Mouse (Mus musculus): ENCODE results near the gene Mxd4. TPM values are rescaled to one million over a fixed set of nuclear protein-coding genes. Genes with fewer than 3 reads are reported as not detected.

Gene Mxd4
- polyA plus RNA-seq, 1 experiment from 2014 or later: 34.2 TPM

GRCm38 (mm10) chr5:34229503-34229902 is 42.0 kb upstream of the Mxd4 start:
- Histone ChIP-seq H3K27me3 (ENCODE audit: control insufficient read depth, insufficient read depth, low read length) (no peaks in the 10 kb centered on the region), H3K9ac (ENCODE audit: low read length) (no peak overlapping the region), H3K9me3 (ENCODE audit: control insufficient read depth, low read length) (no peaks in the 10 kb centered on the region), H3K36me3 (ENCODE audit: control insufficient read depth, insufficient read depth, low read length) (no peaks in the 10 kb centered on the region), H3K4me3 (ENCODE audit: control insufficient read depth in 1 of 2, insufficient read depth in 1 of 2, low read depth in 1 of 2, low read length in 2 of 2) (no peak overlapping the region), H3K27ac (replicated peaks in 1 of 2; ENCODE audit: control insufficient read depth in 1 of 2, insufficient read depth in 1 of 2, low read depth in 2 of 2, low read length in 2 of 2) (no peak overlapping the region), H3K4me2 (ENCODE audit: low read length) (no peak overlapping the region), H3K4me1 (ENCODE audit: control insufficient read depth in 2 of 2, insufficient read depth in 2 of 2, low read length in 2 of 2) (peaks cover 8 to 10% of the 10 kb centered on the region in 2 experiments; a peak in 3 of 4 replicates)
- ATAC-seq (ENCODE audit: insufficient number of reproducible peaks, insufficient read depth, low FRiP score, low read depth): no peak
- 90% methylated on average over 5 of the region's 5 CpGs for WGBS

DNA sequence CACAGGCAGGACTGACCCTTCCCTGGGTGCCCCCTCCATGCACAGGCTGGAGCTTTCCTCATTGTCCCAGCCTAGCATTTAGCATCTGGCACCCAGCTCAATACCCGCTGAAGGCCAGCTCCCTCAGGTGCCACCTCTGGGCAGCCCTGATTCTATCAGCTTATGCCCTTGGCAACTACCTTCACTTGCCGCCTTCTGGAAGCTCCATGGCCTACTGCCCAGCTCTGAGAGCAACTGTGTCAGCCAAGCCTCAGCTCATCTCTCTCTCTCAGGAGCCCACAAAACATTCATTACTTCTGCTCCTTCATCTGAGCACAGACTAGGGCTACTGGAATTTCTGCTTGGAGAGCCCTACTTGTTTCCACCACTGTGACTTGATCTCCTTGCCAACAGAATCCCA is 38.0 kb upstream of the Mxd4 start:
- Histone ChIP-seq H3K27ac (replicated peaks in 1 of 2; ENCODE audit: control insufficient read depth in 1 of 2, insufficient read depth in 1 of 2, low read depth in 2 of 2, low read length in 2 of 2) (no peak overlapping the region), H3K4me3 (ENCODE audit: control insufficient read depth in 1 of 2, insufficient read depth in 1 of 2, low read depth in 1 of 2, low read length in 2 of 2) (no peak overlapping the region), H3K4me1 (ENCODE audit: control insufficient read depth in 2 of 2, insufficient read depth in 2 of 2, low read length in 2 of 2) (peaks cover 6 to 7% of the 10 kb centered on the region in 2 experiments; a peak in 3 of 4 replicates), H3K27me3 (ENCODE audit: control insufficient read depth, insufficient read depth, low read length) (peaks cover 7% of the 10 kb centered on the region), H3K9ac (ENCODE audit: low read length) (no peak overlapping the region), H3K9me3 (ENCODE audit: control insufficient read depth, low read length) (no peaks in the 10 kb centered on the region), H3K4me2 (ENCODE audit: low read length) (no peak overlapping the region), H3K36me3 (ENCODE audit: control insufficient read depth, insufficient read depth, low read length) (no peaks in the 10 kb centered on the region)
- ATAC-seq (ENCODE audit: insufficient number of reproducible peaks, insufficient read depth, low FRiP score, low read depth): no peak
- 86% methylated on average over 2 of the region's 2 CpGs for WGBS

DNA sequence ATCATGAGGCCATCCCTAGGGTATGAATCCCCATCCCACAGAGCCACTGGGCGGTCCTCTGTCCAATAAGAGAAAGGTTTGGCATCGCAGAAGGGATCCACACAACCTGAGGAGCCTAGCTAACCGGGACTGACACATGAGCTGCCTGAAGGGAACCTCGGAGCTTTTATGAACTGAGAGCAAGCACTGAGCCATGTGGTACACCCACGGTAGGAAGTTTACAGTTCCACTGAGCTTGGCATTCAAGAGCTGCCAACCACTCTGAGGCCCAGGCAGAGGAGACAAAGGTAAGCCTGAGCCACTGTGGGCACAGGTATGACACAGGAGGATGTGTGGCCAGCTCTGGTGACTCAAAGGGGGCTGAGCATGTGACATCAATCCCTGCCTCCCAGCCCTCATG is 37.0 kb upstream of the Mxd4 start:
- no peak overlapping the region for H3K4me3 ChIP-seq (ENCODE audit: control insufficient read depth in 1 of 2, insufficient read depth in 1 of 2, low read depth in 1 of 2, low read length in 2 of 2)
- ATAC-seq (ENCODE audit: insufficient number of reproducible peaks, insufficient read depth, low FRiP score, low read depth): no peak
- no peaks in the 10 kb centered on the region for H3K9me3 ChIP-seq (ENCODE audit: control insufficient read depth, low read length)
- H3K4me1 ChIP-seq (ENCODE audit: control insufficient read depth in 2 of 2, insufficient read depth in 2 of 2, low read length in 2 of 2): no peaks in the 10 kb centered on the region
- WGBS: 88% methylated on average over 5 of the region's 5 CpGs
- no peak overlapping the region for H3K27ac ChIP-seq (replicated peaks in 1 of 2; ENCODE audit: control insufficient read depth in 1 of 2, insufficient read depth in 1 of 2, low read depth in 2 of 2, low read length in 2 of 2)
- H3K4me2 ChIP-seq (ENCODE audit: low read length): no peak overlapping the region
- no peaks in the 10 kb centered on the region for H3K36me3 ChIP-seq (ENCODE audit: control insufficient read depth, insufficient read depth, low read length)
- no peak overlapping the region for H3K9ac ChIP-seq (ENCODE audit: low read length)
- peaks cover 7% of the 10 kb centered on the region for H3K27me3 ChIP-seq (ENCODE audit: control insufficient read depth, insufficient read depth, low read length)

- 79% methylated on average over 4 of the region's 4 CpGs for whole genome bisulfite sequencing
- no peak overlapping the region for H3K4me3 ChIP-seq (ENCODE audit: control insufficient read depth in 1 of 2, insufficient read depth in 1 of 2, low read depth in 1 of 2, low read length in 2 of 2)
- no peaks in the 10 kb centered on the region for H3K36me3 ChIP-seq (ENCODE audit: control insufficient read depth, insufficient read depth, low read length)
- no peak for ATAC-seq (ENCODE audit: insufficient number of reproducible peaks, insufficient read depth, low FRiP score, low read depth)
- H3K4me1 ChIP-seq (ENCODE audit: control insufficient read depth in 2 of 2, insufficient read depth in 2 of 2, low read length in 2 of 2): peaks cover 16 to 25% of the 10 kb centered on the region in 2 experiments
- H3K9ac ChIP-seq (ENCODE audit: low read length): no peak overlapping the region
- no peak overlapping the region for H3K4me2 ChIP-seq (ENCODE audit: low read length)
- no peaks in the 10 kb centered on the region for H3K9me3 ChIP-seq (ENCODE audit: control insufficient read depth, low read length)
- no peak overlapping the region for H3K27ac ChIP-seq (replicated peaks in 1 of 2; ENCODE audit: control insufficient read depth in 1 of 2, insufficient read depth in 1 of 2, low read depth in 2 of 2, low read length in 2 of 2)
- H3K27me3 ChIP-seq (ENCODE audit: control insufficient read depth, insufficient read depth, low read length): peaks cover 21% of the 10 kb centered on the region
Observed at GRCm38 (mm10) chr5:34220001-34220400, 32.5 kb upstream of the Mxd4 start.

- H3K27me3 ChIP-seq (ENCODE audit: control insufficient read depth, insufficient read depth, low read length): peaks cover 22% of the 10 kb centered on the region
- no peak overlapping the region for H3K4me3 ChIP-seq (ENCODE audit: control insufficient read depth in 1 of 2, insufficient read depth in 1 of 2, low read depth in 1 of 2, low read length in 2 of 2)
- H3K27ac ChIP-seq (replicated peaks in 1 of 2; ENCODE audit: control insufficient read depth in 1 of 2, insufficient read depth in 1 of 2, low read depth in 2 of 2, low read length in 2 of 2): no peak overlapping the region
- no peak overlapping the region for H3K4me2 ChIP-seq (ENCODE audit: low read length)
- no peak overlapping the region; the same call in 1 of the 2 replicates for H3K9ac ChIP-seq (ENCODE audit: low read length)
- WGBS: 66% methylated on average over 5 of the region's 5 CpGs
- ATAC-seq (ENCODE audit: insufficient number of reproducible peaks, insufficient read depth, low FRiP score, low read depth): no peak
- H3K4me1 ChIP-seq (ENCODE audit: control insufficient read depth in 2 of 2, insufficient read depth in 2 of 2, low read length in 2 of 2): peaks cover 20 to 35% of the 10 kb centered on the region in 2 experiments
- H3K36me3 ChIP-seq (ENCODE audit: control insufficient read depth, insufficient read depth, low read length): no peaks in the 10 kb centered on the region
- H3K9me3 ChIP-seq (ENCODE audit: control insufficient read depth, low read length): no peaks in the 10 kb centered on the region
Observed at GRCm38 (mm10) chr5:34218672-34219071, 31.2 kb upstream of the Mxd4 start.

- ATAC-seq (ENCODE audit: insufficient number of reproducible peaks, insufficient read depth, low FRiP score, low read depth): peak; percentile 81
- Histone ChIP-seq H3K9ac (ENCODE audit: low read length) (no peak overlapping the region), H3K36me3 (ENCODE audit: control insufficient read depth, insufficient read depth, low read length) (no peaks in the 10 kb centered on the region), H3K4me1 (ENCODE audit: control insufficient read depth in 2 of 2, insufficient read depth in 2 of 2, low read length in 2 of 2) (peaks cover 23 to 40% of the 10 kb centered on the region in 2 experiments), H3K27ac (replicated peaks in 1 of 2; ENCODE audit: control insufficient read depth in 1 of 2, insufficient read depth in 1 of 2, low read depth in 2 of 2, low read length in 2 of 2) (peak overlapping the region; percentile 50 to 51; a peak in 3 of 4 replicates), H3K9me3 (ENCODE audit: control insufficient read depth, low read length) (no peaks in the 10 kb centered on the region), H3K27me3 (ENCODE audit: control insufficient read depth, insufficient read depth, low read length) (peaks cover 17% of the 10 kb centered on the region; the same call in 1 of the 2 replicates), H3K4me2 (ENCODE audit: low read length) (peak overlapping the region; percentile 40), H3K4me3 (ENCODE audit: control insufficient read depth in 1 of 2, insufficient read depth in 1 of 2, low read depth in 1 of 2, low read length in 2 of 2) (no peak overlapping the region)
- 9% methylated on average over 9 of the region's 9 CpGs for WGBS
Observed at GRCm38 (mm10) chr5:34217756-34218155, 30.2 kb upstream of the Mxd4 start.

DNA sequence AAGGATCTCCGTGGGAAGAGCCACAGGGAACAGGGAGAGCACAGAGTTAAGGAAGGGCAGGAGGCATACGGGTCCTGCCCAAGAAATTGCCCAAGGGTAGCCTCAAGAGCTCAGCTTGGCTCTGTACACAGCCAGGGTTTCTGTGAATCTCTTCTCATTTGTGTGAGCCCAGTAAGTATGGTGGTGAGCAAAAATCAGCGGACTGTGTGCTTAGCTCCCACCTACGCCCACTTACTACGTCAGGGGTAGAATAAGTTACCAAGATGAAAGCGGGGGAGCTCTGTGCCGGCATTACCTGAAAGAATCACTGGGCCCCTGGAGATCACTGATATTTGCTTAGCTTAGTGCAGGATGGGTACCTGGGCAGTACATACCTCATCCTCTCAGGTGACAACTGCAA is 28.5 kb upstream of the Mxd4 start:
- Histone ChIP-seq H3K27me3 (ENCODE audit: control insufficient read depth, insufficient read depth, low read length) (peaks cover 24% of the 10 kb centered on the region), H3K9me3 (ENCODE audit: control insufficient read depth, low read length) (no peaks in the 10 kb centered on the region), H3K4me1 (ENCODE audit: control insufficient read depth in 2 of 2, insufficient read depth in 2 of 2, low read length in 2 of 2) (peaks cover 23 to 40% of the 10 kb centered on the region in 2 experiments), H3K36me3 (ENCODE audit: control insufficient read depth, insufficient read depth, low read length) (no peaks in the 10 kb centered on the region), H3K4me3 (ENCODE audit: control insufficient read depth in 1 of 2, insufficient read depth in 1 of 2, low read depth in 1 of 2, low read length in 2 of 2) (no peak overlapping the region), H3K9ac (ENCODE audit: low read length) (no peak overlapping the region), H3K4me2 (ENCODE audit: low read length) (no peak overlapping the region), H3K27ac (replicated peaks in 1 of 2; ENCODE audit: control insufficient read depth in 1 of 2, insufficient read depth in 1 of 2, low read depth in 2 of 2, low read length in 2 of 2) (no peak overlapping the region)
- WGBS: 90% methylated on average over 7 of the region's 7 CpGs
- no peak for ATAC-seq (ENCODE audit: insufficient number of reproducible peaks, insufficient read depth, low FRiP score, low read depth)

- no peaks in the 10 kb centered on the region for H3K36me3 ChIP-seq (ENCODE audit: control insufficient read depth, insufficient read depth, low read length)
- no peak overlapping the region for H3K9ac ChIP-seq (ENCODE audit: low read length)
- ATAC-seq (ENCODE audit: insufficient number of reproducible peaks, insufficient read depth, low FRiP score, low read depth): no peak
- peaks cover 20 to 34% of the 10 kb centered on the region in 2 experiments for H3K4me1 ChIP-seq (ENCODE audit: control insufficient read depth in 2 of 2, insufficient read depth in 2 of 2, low read length in 2 of 2)
- 0 out of 2 replicates have a peak overlapping the region, but pooled peaks have one; percentile 25 for H3K4me2 ChIP-seq (ENCODE audit: low read length)
- WGBS: 43% methylated on average over 8 of the region's 8 CpGs
- H3K27me3 ChIP-seq (ENCODE audit: control insufficient read depth, insufficient read depth, low read length): peaks cover 24% of the 10 kb centered on the region
- no peak overlapping the region for H3K27ac ChIP-seq (replicated peaks in 1 of 2; ENCODE audit: control insufficient read depth in 1 of 2, insufficient read depth in 1 of 2, low read depth in 2 of 2, low read length in 2 of 2)
- H3K4me3 ChIP-seq (ENCODE audit: control insufficient read depth in 1 of 2, insufficient read depth in 1 of 2, low read depth in 1 of 2, low read length in 2 of 2): no peak overlapping the region
- no peaks in the 10 kb centered on the region for H3K9me3 ChIP-seq (ENCODE audit: control insufficient read depth, low read length)
Observed at GRCm38 (mm10) chr5:34213659-34214058, 26.1 kb upstream of the Mxd4 start.
